Mouse (Mus musculus) left cerebral cortex, postnatal 14 days (tissue): ENCODE measurements around the gene Elmo2. TPM values are rescaled to one million over a fixed set of nuclear protein-coding genes. Genes with fewer than 3 reads are reported as not detected.

Experiments
- DNase-seq, 2 experiments: peaks; one replicate each; pipeline ENCODE4 v3.0.0; 2021 to 2022; ENCODE audit warnings: low spot score in 2 of 2, mixed read lengths in 1 of 2
- intact Hi-C: fragments of 180-260 bp; cut with DNase I; formaldehyde crosslinking; loops from one replicate; pipeline ENCODE4 v1.15.1; 2025
- total RNA-seq, 2 experiments: library from RNA; stranded (reverse); gene quantifications; 2 replicates each; pipeline ENCODE4 v1.2.3; 2021

Gene Elmo2
- total RNA-seq, 2 experiments from 2014 or later, result 137 to 156 TPM

DNA sequence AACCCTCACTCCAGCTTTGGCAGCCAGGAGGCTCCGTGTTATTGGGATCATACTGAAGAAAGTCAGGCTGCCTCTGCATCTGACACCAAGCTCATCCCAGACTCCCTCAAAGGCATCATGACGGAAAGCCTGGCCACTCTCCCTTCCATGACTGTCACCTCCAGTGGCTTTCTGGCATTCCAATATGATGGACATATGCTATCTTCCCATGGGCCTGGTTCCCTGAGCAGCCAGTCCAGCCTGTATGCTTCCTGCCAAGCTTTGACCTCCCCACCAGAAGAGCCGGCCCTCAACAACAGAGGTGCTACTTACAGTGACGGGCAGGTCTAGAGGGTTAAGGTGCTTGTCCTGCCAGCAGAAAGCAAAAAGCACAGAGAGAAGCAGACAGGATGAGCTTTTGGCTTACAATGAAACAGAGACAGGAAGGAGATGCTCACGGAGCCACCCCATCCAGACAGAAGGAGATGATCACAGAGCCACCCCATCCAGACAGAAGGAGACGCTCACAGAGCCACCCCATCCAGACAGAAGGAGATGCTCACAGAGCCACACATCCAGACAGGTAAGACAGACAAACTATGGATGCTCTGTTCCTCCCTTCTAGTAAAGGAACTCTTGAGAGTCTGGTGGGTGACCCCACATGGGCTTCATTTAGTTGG lies 22.8 kb downstream of the Elmo2 start:
- DNase-seq, result no peak
- intact Hi-C loops, result no loop called here

DNA sequence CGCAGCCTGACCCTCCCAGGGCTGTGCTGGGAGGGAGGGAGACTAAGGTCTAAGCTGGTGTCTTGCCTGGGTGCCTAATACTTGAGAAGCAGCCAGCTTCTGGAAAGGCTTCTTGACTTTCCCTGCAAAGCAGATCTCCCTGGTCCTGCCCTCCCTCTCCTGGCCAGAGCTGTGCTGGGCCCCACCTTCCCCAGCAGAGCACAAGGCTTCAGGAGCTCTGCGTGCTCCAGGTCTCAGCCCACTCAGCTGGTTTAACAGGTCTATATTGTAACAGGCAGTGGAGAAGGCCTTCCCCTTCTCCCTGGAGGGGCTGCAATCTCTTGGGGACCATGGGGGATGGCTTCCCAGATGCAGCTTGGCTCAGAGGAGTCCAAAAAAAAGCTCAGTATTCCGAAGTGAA lies 24.9 kb downstream of the Elmo2 start:
- no peak for DNase-seq
- intact Hi-C loops, result no loop called here

DNA sequence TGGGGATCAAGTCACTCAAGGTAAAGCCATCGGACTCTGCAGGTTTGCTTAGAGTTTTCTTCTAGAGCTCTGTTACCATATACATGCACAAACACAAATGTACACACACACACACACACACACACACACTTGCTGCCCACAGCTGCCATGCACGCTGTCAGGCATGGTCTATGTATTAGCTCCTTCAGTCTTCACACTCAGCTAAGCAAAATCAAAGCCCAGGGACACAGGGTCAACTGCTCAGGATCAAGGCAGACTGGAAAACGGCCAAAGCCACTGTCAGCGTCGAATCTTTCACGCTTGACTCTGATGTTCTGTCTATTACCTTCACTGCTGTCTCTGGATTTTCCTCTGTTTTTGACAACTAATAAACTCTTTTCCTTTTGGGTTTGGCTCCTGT lies 25.4 kb downstream of the Elmo2 start:
- DNase-seq, result no peak
- intact Hi-C loops, result no loop called here

DNA sequence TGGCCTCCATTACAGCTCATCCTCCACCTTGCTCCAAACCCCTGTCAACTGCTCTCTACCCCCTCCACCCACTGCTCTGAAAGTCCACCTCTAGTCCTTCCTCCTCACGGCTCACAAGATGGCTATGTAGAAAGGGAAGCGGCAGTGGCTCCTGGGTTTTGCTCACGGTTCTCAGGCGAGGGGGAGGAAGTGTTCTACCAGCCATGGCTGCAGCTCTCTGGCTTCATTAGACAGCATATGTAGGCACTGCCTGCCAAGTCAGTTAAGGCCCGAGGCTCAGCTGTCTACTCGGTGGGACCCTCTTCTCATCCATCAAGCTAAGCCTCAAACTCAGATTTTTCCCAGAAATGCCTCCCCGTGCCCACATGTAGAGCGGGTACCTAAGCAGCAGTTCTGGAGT lies 25.9 kb downstream of the Elmo2 start:
- intact Hi-C loops, result no loop called here
- DNase-seq, result no peak

DNA sequence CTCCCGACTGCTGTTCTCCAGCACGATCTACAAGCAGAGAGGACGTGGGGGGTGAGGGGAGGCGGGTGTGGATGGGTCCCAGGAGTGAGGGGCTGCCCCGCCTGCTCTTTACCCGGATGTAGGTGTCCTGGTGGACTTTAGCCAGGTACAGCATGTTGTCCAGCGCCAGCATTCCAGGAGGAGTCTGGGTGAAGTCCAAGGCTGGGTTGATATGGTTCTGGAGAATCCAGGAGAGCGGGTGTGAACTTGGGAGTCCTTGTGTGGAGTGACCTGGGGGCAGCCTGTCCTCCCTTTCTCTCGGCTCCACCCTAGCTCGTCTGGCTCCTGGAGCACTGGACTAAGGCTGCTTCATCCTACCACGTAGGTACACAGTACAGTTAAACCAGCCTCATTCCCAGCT lies 28.9 kb downstream of the Elmo2 start:
- intact Hi-C loops, result no loop called here
- DNase-seq, result no peak

DNA sequence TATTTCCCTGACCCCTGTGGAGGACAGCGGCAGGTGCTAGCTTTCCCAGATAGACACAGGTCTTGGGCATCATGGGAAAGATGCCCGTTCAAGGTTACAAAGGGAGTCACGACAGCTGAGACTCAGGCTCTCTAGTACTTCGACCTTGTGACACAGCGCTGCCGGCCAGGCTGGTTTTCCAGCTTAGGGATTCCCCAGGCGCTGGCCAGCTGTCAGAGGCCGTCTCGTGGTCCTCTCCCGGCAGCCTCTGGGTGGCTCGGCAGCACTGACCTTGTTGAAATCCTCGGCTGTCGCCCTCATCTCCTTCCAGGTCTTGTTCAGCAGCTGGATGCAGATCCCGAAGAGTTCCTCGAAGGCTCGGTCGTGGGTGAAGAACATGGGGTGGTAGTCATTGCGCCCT lies 29.7 kb downstream of the Elmo2 start:
- no peak for DNase-seq
- intact Hi-C loops, result no loop called here

DNA sequence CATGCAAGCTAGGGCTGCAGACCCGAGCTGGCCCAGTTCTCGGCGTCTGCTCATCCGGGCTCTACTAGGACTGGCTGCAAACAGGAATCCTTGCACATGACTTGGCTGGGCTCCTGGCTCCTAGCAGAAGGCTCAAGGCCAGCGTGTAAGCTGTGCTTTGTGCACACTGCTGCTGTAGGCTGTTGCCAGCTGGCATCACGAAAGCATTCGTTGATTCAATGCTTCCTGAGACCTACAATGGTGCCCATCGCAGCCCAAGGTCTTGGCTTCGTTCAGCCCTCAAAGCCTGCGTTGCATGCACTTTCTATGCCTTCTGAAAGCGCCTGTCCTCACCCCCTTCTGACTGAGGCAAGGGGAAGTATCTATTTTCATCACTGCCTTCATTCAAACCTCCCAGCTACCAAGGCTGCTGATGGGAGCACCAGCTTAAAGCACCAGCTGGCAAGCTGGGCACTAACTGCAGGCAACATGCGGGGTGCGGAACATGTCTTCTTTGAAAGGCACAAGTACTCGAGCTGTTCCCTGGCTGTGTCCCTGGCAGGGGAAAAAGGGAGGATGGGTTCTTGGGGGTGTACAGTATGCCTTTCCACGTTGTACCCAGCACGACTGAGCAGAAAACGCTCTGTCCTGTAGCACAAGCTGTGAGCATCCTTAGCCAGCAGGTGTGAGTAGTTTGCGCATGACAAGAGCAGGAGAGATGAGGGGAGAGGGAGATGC lies 37.8 kb downstream of the Elmo2 start:
- DNase-seq, result peak; percentile 88 to 97
- intact Hi-C loops, result loop anchor here (5.0 to 10.0 kb wide), 3 partner anchors 39 to 324 kb away; partner anchors contain the start of genes Elmo2 and Slc12a5

DNA sequence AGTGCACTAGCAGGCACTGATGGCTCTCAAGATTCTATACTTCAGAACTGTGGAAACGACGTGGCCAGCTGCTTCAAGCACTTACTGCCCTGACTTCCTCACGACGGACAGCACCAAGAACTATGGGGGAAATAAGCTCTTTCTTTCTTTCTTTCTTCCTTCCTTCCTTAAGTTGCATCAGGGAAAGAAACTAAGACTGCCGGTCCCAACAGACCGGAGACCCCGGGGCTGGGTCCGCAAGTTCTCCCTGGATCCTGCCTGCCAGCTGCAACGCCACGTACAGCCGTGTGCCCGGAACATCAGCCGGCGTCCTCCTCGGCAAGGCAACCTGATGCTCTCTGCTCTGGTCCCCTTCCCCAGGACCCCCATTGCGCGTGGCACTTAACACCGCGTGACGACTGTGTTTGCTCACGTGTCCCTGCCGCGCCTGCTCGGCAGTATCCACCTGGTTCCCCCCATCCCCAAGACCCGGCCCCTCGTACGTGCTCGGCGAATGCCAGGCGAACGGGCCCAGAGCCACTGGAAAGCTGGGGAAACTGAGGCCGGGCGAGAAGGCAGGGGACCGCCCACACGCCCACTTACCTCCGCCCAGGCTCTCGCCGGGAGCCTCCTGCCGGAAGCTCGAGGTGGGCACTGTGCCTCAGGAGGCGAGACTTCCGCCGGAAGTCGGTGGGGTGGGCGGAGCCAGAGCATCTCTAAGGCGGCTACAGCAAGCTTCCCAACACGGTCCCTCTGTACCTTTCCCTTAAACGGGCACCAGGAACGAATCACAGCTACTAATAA lies 38.9 kb downstream of the Elmo2 start, which contains the start of gene Slc35c2:
Gene Slc35c2 (minus strand): TSS at position 668 of the 783 bp plus-strand sequence.
- intact Hi-C loops, result loop anchor here (5.0 to 10.0 kb wide), 3 partner anchors 40 to 323 kb away; partner anchors contain the start of genes Elmo2 and Slc12a5
- DNase-seq, result peak; percentile 94 to 95

DNA sequence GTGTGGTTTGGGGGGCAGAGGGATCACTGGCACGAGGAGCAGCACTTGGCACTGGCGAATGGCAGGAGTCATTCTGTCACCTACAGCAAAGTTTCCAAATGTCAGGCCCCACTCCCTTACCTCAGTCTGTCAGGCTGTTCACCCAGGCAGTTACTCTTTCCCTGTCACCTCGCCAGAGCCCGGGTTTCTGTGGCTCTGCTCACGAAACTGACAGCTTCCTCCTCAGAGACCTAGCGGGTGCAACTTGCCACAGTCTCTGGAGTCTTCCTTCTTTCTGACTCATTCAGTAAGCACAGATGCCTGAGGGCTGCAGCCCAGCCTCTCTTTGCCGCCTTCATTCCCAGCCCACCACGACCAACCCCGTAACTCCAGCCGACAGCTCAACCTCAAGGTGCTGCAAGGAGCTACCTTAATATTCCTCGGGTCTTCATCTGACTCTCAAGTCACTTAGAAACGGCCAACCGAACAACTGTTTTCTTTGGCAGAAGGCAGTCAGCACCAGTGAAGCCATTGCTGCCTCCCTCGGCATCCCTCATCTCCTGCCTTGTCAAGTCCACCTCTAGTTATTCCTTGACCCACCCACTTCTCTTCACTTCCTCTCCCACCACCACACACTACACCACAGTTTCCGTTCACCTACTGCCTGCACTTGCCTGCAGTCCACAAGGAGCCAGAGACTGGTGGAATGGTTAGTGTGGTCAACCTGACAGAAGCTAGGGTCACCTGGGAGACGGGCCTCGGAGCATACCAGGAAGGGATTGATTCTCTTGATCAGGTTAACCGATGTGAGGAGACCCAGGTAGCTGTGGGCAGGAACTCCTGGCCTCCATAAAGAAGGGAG lies 39.7 kb downstream of the Elmo2 start:
- intact Hi-C loops, result loop anchor here (5.0 to 10.0 kb wide), 3 partner anchors 41 to 322 kb away; partner anchors contain the start of genes Elmo2 and Slc12a5
- DNase-seq, result peak; percentile 52 to 78

DNA sequence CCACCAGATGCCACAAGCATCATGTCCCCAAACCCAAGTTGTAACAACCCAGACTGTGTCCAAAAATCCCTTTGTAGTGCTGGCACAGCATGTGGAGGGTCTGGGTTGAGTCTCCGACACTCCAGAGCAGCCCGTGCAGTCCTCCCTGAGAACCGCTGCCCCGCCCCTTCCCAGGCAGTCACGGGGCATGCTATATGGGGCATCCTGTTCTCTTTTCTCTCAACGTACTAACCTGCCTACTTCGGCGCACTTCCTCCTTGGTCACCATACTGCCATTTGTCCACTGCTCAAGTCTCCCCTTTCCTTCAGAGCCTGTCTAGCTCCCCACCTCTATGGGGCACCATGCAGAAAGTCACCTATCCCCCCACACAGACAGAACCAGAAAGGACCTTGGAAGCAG lies 40.7 kb downstream of the Elmo2 start:
- intact Hi-C loops, result loop anchor here (5.0 to 10.0 kb wide), 3 partner anchors 42 to 321 kb away; partner anchors contain the start of genes Elmo2 and Slc12a5
- no peak for DNase-seq

DNA sequence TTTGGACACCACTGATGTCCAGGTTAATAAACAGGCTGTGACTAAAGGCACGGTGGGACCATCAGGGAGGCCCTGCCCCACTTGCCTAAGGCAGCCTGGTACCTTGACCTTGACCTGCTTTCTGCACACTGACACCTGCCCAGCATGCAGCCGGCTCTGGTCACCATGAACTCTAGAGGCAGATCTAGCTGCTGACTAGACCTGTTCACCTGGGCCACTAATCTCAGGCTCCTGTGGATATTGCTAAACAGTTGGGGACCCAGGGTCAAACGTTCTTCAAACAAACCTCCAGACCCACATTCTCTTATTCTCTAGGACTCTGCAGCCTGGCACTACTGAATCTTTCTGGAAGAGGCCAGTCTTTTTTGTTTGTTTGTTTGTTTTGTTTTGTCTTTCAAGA lies 41.2 kb downstream of the Elmo2 start:
- intact Hi-C loops, result loop anchor here (5.0 to 10.0 kb wide), 3 partner anchors 42 to 320 kb away; partner anchors contain the start of genes Elmo2 and Slc12a5
- no peak for DNase-seq

DNA sequence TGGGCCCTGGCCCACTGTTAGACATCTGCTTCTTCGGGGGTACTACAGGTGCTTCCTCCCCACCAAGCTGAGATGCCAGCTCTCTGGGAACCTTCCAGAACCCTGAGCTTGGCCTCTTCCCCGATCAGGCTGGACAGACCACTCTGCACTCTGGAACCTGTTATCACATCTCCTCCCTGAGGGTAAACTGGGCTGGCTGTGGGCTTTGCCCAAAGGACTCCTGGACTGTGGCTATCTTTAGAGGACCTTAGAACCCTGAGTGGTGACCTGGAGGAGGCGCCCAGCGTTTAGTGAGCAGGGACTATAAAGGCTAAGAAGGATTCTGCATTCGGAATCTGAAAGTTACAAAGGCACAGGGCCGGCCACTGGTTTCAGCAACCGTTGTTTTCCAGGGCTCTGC lies 41.9 kb downstream of the Elmo2 start:
- no peak for DNase-seq
- intact Hi-C loops, result loop anchor here (10.0 kb wide), 1 partner anchor 320 kb away; the partner anchor contains the start of gene Slc12a5

DNA sequence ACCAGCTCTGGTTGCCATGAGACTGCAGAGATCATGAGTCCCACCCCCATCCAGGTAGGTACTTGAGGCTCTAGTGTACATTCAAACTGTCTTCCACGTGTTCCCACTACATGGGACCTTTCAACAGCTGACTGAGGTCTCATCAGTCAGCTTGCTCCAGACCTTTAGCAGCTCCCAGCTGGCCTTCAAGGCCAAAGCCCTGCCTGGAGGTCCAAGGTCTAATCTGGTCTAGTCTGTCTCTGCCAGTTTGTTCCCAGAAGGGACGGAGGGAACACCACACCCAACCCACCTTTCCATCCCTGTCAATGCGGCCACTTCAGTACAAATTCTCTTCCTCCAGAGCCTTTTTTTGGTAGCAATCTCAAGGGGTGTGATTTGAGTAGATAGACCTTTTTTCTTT lies 42.6 kb downstream of the Elmo2 start:
- DNase-seq, result no peak
- intact Hi-C loops, result loop anchor here (10.0 kb wide), 1 partner anchor 319 kb away; the partner anchor contains the start of gene Slc12a5

DNA sequence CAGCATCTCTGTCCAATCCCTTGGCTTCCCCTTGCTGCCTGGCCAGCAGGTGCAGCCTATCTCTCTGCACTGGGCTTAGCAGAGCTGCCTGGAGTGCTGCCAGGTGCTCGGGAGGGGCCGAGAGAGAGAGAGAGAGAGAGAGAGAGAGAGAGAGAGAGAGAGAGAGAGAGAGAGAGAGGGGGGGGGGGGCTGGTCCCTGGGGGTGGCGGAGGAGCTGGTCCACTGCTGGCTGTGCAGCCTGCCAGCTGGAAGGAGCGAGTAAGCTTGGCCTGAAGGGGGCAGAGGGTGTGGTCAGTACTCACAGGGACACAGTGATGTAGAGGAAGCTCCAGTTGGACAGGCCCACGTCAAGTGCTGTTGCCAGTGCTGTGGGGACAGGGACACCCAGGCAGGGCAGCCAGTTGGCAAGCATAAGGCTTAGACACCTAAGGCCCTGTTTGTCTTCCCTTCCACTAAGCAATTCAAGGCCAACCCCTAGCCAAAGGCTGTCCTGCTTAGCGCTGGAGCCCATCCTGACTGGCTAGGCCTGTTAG lies 44.4 kb downstream of the Elmo2 start:
- no peak for DNase-seq
- intact Hi-C loops, result loop anchor here (10.0 kb wide), 1 partner anchor 317 kb away; the partner anchor contains the start of gene Slc12a5

DNA sequence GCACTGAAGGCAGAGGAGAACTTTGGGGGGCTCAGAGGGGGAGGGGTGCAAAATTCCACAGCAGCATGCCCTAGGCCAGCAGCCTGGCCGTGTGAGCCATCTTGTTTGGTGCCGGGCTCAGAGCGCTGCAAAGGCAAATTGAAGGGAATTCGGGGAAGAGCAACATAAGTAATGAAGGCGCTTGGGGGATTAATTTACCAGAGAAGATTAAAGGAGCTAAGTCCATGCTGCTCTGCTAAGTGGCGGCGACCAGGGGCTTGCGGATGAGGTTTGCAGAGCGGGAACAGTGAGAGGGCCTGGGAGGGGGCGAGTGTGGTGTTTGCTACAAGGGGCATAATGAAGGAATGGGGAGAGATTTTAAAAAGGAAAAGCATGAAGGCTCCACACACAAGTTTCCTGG lies 46.9 kb downstream of the Elmo2 start:
- intact Hi-C loops, result loop anchor here (5.0 kb wide), 1 partner anchor 47 kb away; the partner anchor contains the start of gene Cdh22
- no peak for DNase-seq

DNA sequence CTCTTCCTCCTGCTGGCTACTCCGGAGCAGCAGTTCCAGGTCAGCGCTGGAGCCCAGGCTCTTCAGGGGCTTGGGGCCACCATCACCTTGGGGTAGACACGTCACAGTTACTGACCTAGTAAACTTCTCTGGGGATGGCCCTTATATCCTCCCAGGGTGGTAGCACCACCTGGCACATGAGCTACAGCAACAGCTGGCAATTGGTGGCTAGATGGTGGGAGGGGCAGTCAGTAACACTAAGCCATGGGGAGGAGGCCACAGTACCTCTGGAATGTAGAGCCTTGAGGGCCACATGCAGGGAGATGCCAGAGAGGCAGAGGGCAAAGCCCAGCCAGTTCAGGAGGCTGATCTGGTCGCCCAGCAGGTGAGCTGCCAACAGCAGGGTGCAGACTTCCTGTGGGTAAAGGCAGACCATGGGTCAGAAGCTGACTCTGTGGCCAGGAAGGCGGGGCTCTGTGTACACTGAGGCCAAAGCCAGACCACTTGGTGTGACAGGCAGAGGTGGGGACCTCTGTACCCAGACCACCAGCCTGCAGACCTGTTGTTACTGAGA lies 49.0 kb downstream of the Elmo2 start:
- intact Hi-C loops, result loop anchor here (2.0 to 5.0 kb wide), 2 partner anchors 45 to 202 kb away; partner anchors contain the start of gene Cdh22
- DNase-seq, result no peak

DNA sequence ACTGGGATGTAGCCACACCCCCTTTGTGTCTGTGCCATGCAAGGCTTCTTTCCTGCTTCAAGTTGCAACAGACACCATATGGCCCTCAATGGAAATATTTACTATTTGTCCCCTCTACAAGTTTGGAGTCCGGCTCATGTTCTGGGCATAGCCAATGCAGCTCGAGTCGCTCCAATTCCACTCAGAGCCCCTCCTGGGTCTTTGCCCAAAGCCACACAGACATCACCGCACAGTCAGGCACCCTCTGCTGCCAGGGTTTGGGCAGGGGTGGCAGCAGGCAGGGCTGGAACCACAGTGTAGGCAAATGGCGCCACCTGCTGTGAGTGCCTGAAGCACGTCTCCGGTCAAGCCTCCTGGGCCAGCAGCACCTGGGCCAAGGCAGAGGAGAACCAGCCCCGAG lies 50.5 kb downstream of the Elmo2 start:
- intact Hi-C loops, result loop anchor here (2.0 to 5.0 kb wide), 2 partner anchors 44 to 201 kb away; partner anchors contain the start of gene Cdh22
- peak; percentile 78 to 83 for DNase-seq

DNA sequence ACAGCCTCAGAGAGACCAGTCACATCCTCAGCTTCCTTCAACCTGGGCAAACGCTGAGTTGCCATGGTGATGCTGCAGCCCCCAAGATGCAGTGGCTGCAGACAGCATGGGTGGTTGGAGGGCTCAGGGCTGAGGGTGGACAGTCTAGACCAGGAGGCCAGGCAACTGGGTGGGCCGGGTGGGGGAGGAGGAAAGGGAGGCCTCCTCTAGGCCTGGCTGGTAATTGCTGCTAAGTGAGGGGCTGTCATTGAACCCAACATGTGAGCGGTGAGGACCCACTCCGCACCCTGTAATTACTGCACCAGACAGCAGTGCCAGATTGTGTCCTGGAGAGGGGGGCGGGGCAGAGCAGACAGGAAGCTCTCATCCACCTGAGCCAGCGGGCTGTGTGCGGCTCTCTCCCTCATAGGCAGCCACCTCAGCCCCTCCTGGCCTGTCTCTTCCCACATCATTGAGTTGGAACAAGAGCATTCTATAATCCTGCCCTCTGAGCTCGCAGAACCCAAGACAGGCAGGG lies 51.1 kb downstream of the Elmo2 start:
- intact Hi-C loops, result loop anchor here (5.0 kb wide), 1 partner anchor 43 kb away; the partner anchor contains the start of gene Cdh22
- no peak for DNase-seq
